Mouse (Mus musculus) CH12.LX (cell line): ENCODE data around the gene Gm16253. TPM values are rescaled to one million over a fixed set of nuclear protein-coding genes. Genes with fewer than 3 reads are reported as not detected.

Experiments
- DNase-seq: peaks from one replicate; pipeline ENCODE4 v3.0.0-alpha.2; 2013; ENCODE audit errors: extremely low read depth
- H3K27ac ChIP-seq: 2 replicates; pipeline ENCODE4 v1.5.1; 2012; ENCODE audit warnings: low read depth, mild to moderate bottlenecking, control low read depth, moderate library complexity; ENCODE audit not compliant: insufficient read depth
- H3K27me3 ChIP-seq: replicated peaks from 2 replicates; pipeline ENCODE3; 2012; ENCODE audit warnings: inconsistent platforms
- H3K36me3 ChIP-seq, 2 experiments: replicated peaks in 1 of 2; 2 replicates each; pipeline versions ENCODE3 to v1.6.1; 2012; ENCODE audit warnings: inconsistent platforms in 1 of 2, low read length in 1 of 2, mild to moderate bottlenecking in 1 of 2, mixed read lengths in 1 of 2, moderate library complexity in 1 of 2; ENCODE audit not compliant: control insufficient read depth in 1 of 2, insufficient read depth in 1 of 2
- H3K4me1 ChIP-seq, 2 experiments: 2 replicates each; pipeline ENCODE4 v1.6.1; 2012; ENCODE audit warnings: inconsistent platforms in 1 of 2, moderate library complexity in 1 of 2; ENCODE audit not compliant: insufficient read depth in 2 of 2, control insufficient read depth in 1 of 2
- H3K4me2 ChIP-seq: 2 replicates; pipeline ENCODE4 v1.6.1; 2012; ENCODE audit warnings: low read depth, mild to moderate bottlenecking, control low read depth; ENCODE audit not compliant: poor library complexity, insufficient read depth, severe bottlenecking
- H3K4me3 ChIP-seq, 3 experiments: fragments of 150-350 bp in 1 of 3; sonication (generic) in 1 of 3; replicated peaks in 1 of 3; 2 replicates each; pipeline versions ENCODE3 to v1.5.1; 2011 to 2012; ENCODE audit warnings: low read depth in 2 of 3, low read length in 2 of 3, mild to moderate bottlenecking in 2 of 3, moderate library complexity in 2 of 3, control low read depth in 1 of 3, improper control_type of control experiment in 1 of 3, inconsistent platforms in 1 of 3, mixed read lengths in 1 of 3; ENCODE audit not compliant: poor library complexity in 1 of 3
- H3K79me2 ChIP-seq: replicated peaks from 2 replicates; pipeline ENCODE4 v1.6.1; 2012; ENCODE audit warnings: mild to moderate bottlenecking, moderate library complexity; ENCODE audit not compliant: control insufficient read depth, poor library complexity, insufficient read depth, severe bottlenecking; ENCODE audit errors: extremely low read depth
- H3K9ac ChIP-seq: 2 replicates; pipeline ENCODE4 v1.6.1; 2012; ENCODE audit warnings: low read depth, mild to moderate bottlenecking, control low read depth, moderate library complexity; ENCODE audit not compliant: insufficient read depth
- H3K9me3 ChIP-seq: replicated peaks from 2 replicates; pipeline ENCODE3; 2012; ENCODE audit warnings: low read length, inconsistent platforms, mixed read lengths
- BHLHE40 ChIP-seq: IDR thresholded peaks from 2 replicates; pipeline ENCODE4 v1.6.1; 2011; ENCODE audit warnings: mild to moderate bottlenecking, low read depth, low read length, improper control_type of control experiment
- CHD1 ChIP-seq: IDR thresholded peaks from 2 replicates; pipeline ENCODE4 v1.6.1; 2012; ENCODE audit warnings: low read depth, low read length, improper control_type of control experiment, inconsistent platforms
- EP300 ChIP-seq: IDR thresholded peaks from 2 replicates; pipeline ENCODE4 v1.6.1; 2011; ENCODE audit warnings: low read length, improper control_type of control experiment
- ETS1 ChIP-seq: conservative IDR thresholded peaks from 2 replicates; pipeline ENCODE4 v1.6.1; 2012; ENCODE audit warnings: low read depth, mild to moderate bottlenecking, inconsistent platforms, low read length, improper control_type of control experiment, moderate library complexity
- GABPA ChIP-seq: IDR thresholded peaks from 2 replicates; pipeline ENCODE4 v1.6.1; 2012; ENCODE audit warnings: low read depth, low read length, improper control_type of control experiment, inconsistent platforms; ENCODE audit not compliant: insufficient replicate concordance
- IRF4 ChIP-seq: IDR thresholded peaks from 2 replicates; pipeline ENCODE4 v1.6.1; 2014; ENCODE audit warnings: low read depth, mild to moderate bottlenecking, inconsistent platforms, low read length, improper control_type of control experiment
- JUN ChIP-seq: IDR thresholded peaks from 2 replicates; pipeline ENCODE4 v1.6.1; 2011; ENCODE audit warnings: low read depth, mild to moderate bottlenecking, low read length, improper control_type of control experiment, moderate library complexity; ENCODE audit not compliant: insufficient read depth
- KAT2A ChIP-seq: IDR thresholded peaks from 2 replicates; pipeline ENCODE4 v1.6.1; 2012; ENCODE audit warnings: low read length, improper control_type of control experiment, inconsistent platforms; ENCODE audit not compliant: insufficient replicate concordance
- MAZ ChIP-seq: IDR thresholded peaks from 2 replicates; pipeline ENCODE4 v1.6.1; 2012; ENCODE audit warnings: low read depth, mild to moderate bottlenecking, inconsistent platforms, low read length, improper control_type of control experiment, moderate library complexity
- MYC ChIP-seq: IDR thresholded peaks from 2 replicates; pipeline ENCODE4 v1.6.1; 2011; ENCODE audit warnings: low read depth, mild to moderate bottlenecking, improper control_type of control experiment, low read length
- POLR2A ChIP-seq: IDR thresholded peaks from 2 replicates; pipeline ENCODE4 v1.6.1; 2011; ENCODE audit warnings: low read depth, mild to moderate bottlenecking, improper control_type of control experiment, low read length
- POLR2AphosphoS2 ChIP-seq: IDR thresholded peaks from 2 replicates; pipeline ENCODE4 v1.6.1; 2011; ENCODE audit warnings: low read depth, low read length, improper control_type of control experiment
- SIN3A ChIP-seq: IDR thresholded peaks from 2 replicates; pipeline ENCODE4 v1.6.1; 2012; ENCODE audit warnings: low read length, improper control_type of control experiment, inconsistent platforms
- SMC3 ChIP-seq: IDR thresholded peaks from 2 replicates; pipeline ENCODE4 v1.6.1; 2011; ENCODE audit warnings: low read depth, low read length, improper control_type of control experiment
- UBTF ChIP-seq: IDR thresholded peaks from 2 replicates; pipeline ENCODE4 v1.6.1; 2012; ENCODE audit warnings: low read depth, mild to moderate bottlenecking, inconsistent platforms, low read length, improper control_type of control experiment, moderate library complexity
- USF1 ChIP-seq: IDR thresholded peaks from 2 replicates; pipeline ENCODE4 v1.6.1; 2014; ENCODE audit warnings: low read depth, mild to moderate bottlenecking, inconsistent platforms, low read length, improper control_type of control experiment
- ZC3H11A ChIP-seq: IDR thresholded peaks from 2 replicates; pipeline ENCODE4 v1.6.1; 2012; ENCODE audit warnings: low read depth, mild to moderate bottlenecking, inconsistent platforms, low read length, improper control_type of control experiment
- ZMIZ1 ChIP-seq: IDR thresholded peaks from 2 replicates; pipeline ENCODE4 v1.6.1; 2012; ENCODE audit warnings: low read depth, mild to moderate bottlenecking, inconsistent platforms, low read length, improper control_type of control experiment
- ZNF384 ChIP-seq: IDR thresholded peaks from 2 replicates; pipeline ENCODE4 v1.6.1; 2012; ENCODE audit warnings: low read depth, low read length, improper control_type of control experiment, inconsistent platforms
- dilution Hi-C: fragments of 300-500 bp; cut with MboI; formaldehyde crosslinking; loops from 2 replicates; pipeline ENCODE4 v1.14.3; 2020; ENCODE audit warnings: low sequenced_read_pairs; ENCODE audit not compliant: extremely low pct_unique_long_range_greater_than_20kb, extremely low pct_ligation_motif_present
- in situ Hi-C: fragments of 300-500 bp; cut with MboI; formaldehyde crosslinking; loops from 3 replicates; pipeline ENCODE4 v1.14.3; 2019; ENCODE audit warnings: low sequenced_read_pairs, low pct_ligation_motif_present, low pct_unique_long_range_greater_than_20kb, mixed read lengths
- polyA plus RNA-seq: library from polyadenylated mRNA; unstranded; fragments of >175 nt; gene quantifications from 2 replicates; pipeline ENCODE4 v1.2.1, GENCODE M21; 2012; ENCODE audit warnings: low read depth; ENCODE audit not compliant: insufficient read length
- total RNA-seq, 2 experiments: library from RNA; depleted of rRNA; stranded (reverse); fragments of 300-350 nt in 1 of 2; fragments of >200 nt in 1 of 2; gene quantifications; 2 replicates each; pipeline ENCODE4 v1.2.3; 2012 to 2014

The Gm16253 gene
- total and polyA plus RNA-seq, 3 experiments, result 0.46 to 0.72 TPM; not detected in 1

- Histone ChIP-seq H3K4me2 (no peak overlapping the region), H3K9ac (no peak overlapping the region), H3K27ac (no peak overlapping the region), H3K27me3 (no peaks in the 10 kb centered on the region), H3K4me1 (peaks cover 4 to 20% of the 10 kb centered on the region in 2 experiments; a peak in 2 of 4 replicates), H3K4me3 (no peak overlapping the region), H3K79me2 (no peaks in the 10 kb centered on the region)
- DNase-seq, result no peak
- in situ Hi-C loops (no loop called here), dilution Hi-C loops (no loop called here)
- TF ChIP-seq MYC (no peak), SMC3 (no peak), SIN3A (no peak), JUN (no peak), ETS1 (no peak), EP300 (no peak), GABPA (no peak)
- TF ChIP-seq, all 38 proteins: peak for 0
- Histone ChIP-seq H3K9me3 (peaks cover 14% of the 10 kb centered on the region), H3K36me3 (peaks cover 0 to 13% of the 10 kb centered on the region in 2 experiments)
These were observed 22.2 kb downstream of the Gm16253 start for GRCm38 (mm10) chr3:96599069-96599393.

- dilution Hi-C loops (no loop called here), in situ Hi-C loops (no loop called here)
- Histone ChIP-seq H3K36me3 (peaks cover 0 to 13% of the 10 kb centered on the region in 2 experiments), H3K27me3 (no peaks in the 10 kb centered on the region), H3K9me3 (peaks cover 14% of the 10 kb centered on the region), H3K9ac (no peak overlapping the region), H3K4me1 (peaks cover 4 to 20% of the 10 kb centered on the region in 2 experiments; a peak in 2 of 4 replicates), H3K4me2 (no peak overlapping the region), H3K79me2 (no peaks in the 10 kb centered on the region), H3K27ac (no peak overlapping the region), H3K4me3 (no peak overlapping the region)
- TF ChIP-seq CHD1 (no peak), BHLHE40 (no peak), UBTF (no peak), USF1 (no peak), ZMIZ1 (no peak), KAT2A (no peak), EP300 (no peak), MAZ (no peak), ZC3H11A (no peak), POLR2A (no peak), ZNF384 (no peak), IRF4 (no peak), POLR2AphosphoS2 (no peak)
- no peak for DNase-seq
These were observed 22.6 kb downstream of the Gm16253 start for GRCm38 (mm10) chr3:96599411-96599810.
